In the genomic region with DNA sequence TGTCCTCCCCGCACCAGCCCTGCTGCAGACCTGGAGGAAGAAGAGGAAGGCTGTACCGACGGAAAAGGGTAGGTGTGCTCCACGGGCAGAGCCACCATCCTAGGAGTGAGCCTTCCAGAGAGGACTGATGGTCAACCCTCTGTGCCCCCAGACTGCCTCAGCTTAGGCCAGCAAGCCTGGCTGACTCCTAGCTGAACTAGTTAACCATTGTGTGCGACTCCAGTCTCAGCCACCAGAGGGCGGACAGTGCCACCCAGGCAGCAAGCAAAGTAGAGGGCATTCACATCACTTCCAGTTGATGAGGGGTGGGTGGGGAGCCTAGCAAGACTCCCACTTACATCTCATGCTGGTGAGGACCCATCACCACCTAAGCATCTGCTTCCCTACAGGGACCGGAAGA, we compare ENCODE assay signal across 9 mouse cellular contexts. TPM values are rescaled to one million over a fixed set of nuclear protein-coding genes. Genes with fewer than 3 reads are reported as not detected.
DNase-seq lines count a peak whose midpoint lies in the region; ATAC-seq and TF ChIP-seq lines count a peak whose summit lies in the region.
"Had no signal": no experiment of that assay in that cellular context is flagged by ENCODE, and none has a peak within 500 bp of the region (broad histone marks: within the 10 kb centered on the region; RNA-seq: fewer than 3 reads in every experiment).

No protein-coding gene starts in this region.

- H3K9ac ChIP-seq in hindbrain, embryonic 11.5 days (ENCODE audit: low read depth, low read length), result no peak overlapping the region
- no peak overlapping the region for H3K9ac ChIP-seq in hindbrain, embryonic 12.5 days

- ATAC-seq in hindbrain, embryonic 11.5 days (ENCODE audit: low FRiP score), result no peak
- ATAC-seq in hindbrain, embryonic 12.5 days (ENCODE audit: low FRiP score), result no peak
- ATAC-seq in CD4-positive, CD25-positive, alpha-beta regulatory T cell, adult 4 months, result peak; percentile 90
- peak; percentile 62 for ATAC-seq in monocyte, adult 5-6 weeks (replicated peaks; ENCODE audit: insufficient number of reproducible peaks, low FRiP score, low TSS enrichment, poor library complexity, severe bottlenecking)

- no peak overlapping the region for H3K4me2 ChIP-seq in hindbrain, embryonic 11.5 days (replicated peaks; ENCODE audit: low read depth, low read length)
- H3K4me2 ChIP-seq in hindbrain, embryonic 12.5 days (replicated peaks), result no peak overlapping the region

- TF ChIP-seq CTCF in embryonic fibroblast, embryonic 13.5 days (IDR thresholded peaks at IDR 0.05; ENCODE audit: borderline replicate concordance, insufficient read depth, low read length), result peak; percentile 94

- TF ChIP-seq POLR2A in embryonic fibroblast, embryonic 13.5 days (IDR thresholded peaks at IDR 0.05; ENCODE audit: low read depth, low read length), result no peak

- H3K27ac ChIP-seq in hindbrain, embryonic 11.5 days (ENCODE audit: low read depth, low read length), result no peak overlapping the region
- no peak overlapping the region for H3K27ac ChIP-seq in hindbrain, embryonic 12.5 days
- H3K27ac ChIP-seq in embryonic fibroblast, embryonic 13.5 days (ENCODE audit: insufficient read depth, low read length), result no peak overlapping the region

- WGBS in hindbrain, embryonic 11.5 days, result 29% methylated on average over 7 of the region's 7 CpGs
- 39% methylated on average over 7 of the region's 7 CpGs for WGBS in hindbrain, embryonic 12.5 days

- H3K36me3 ChIP-seq in hindbrain, embryonic 11.5 days (ENCODE audit: control insufficient read depth, insufficient read depth, low read length), result no peaks in the 10 kb centered on the region
- peaks cover 22% of the 10 kb centered on the region for H3K36me3 ChIP-seq in hindbrain, embryonic 12.5 days

- no peaks in the 10 kb centered on the region for H3K9me3 ChIP-seq in hindbrain, embryonic 11.5 days (ENCODE audit: control insufficient read depth, low read length)
- H3K9me3 ChIP-seq in hindbrain, embryonic 12.5 days (replicated peaks), result no peaks in the 10 kb centered on the region

- DNase-seq in hindbrain, embryonic 11.5 days (ENCODE audit: low spot score), result peak; percentile 85
- peak; percentile 84 for DNase-seq in adrenal gland, postnatal 10 days
- DNase-seq in layer of hippocampus, postnatal 25 days (ENCODE audit: extremely low spot score in 1 of 2, low spot score in 1 of 2), result peak; percentile 70 to 87
- peak; percentile 77 for DNase-seq in thymus, postnatal 0 days (ENCODE audit: low spot score)

- no peaks in the 10 kb centered on the region; the same call in 1 of the 2 replicates for H3K27me3 ChIP-seq in hindbrain, embryonic 11.5 days (ENCODE audit: control insufficient read depth, insufficient read depth, low read length)
- H3K27me3 ChIP-seq in hindbrain, embryonic 12.5 days, result peaks cover 6% of the 10 kb centered on the region; the same call in 1 of the 2 replicates

- peaks cover 10% of the 10 kb centered on the region; the same call in 1 of the 2 replicates for H3K4me1 ChIP-seq in hindbrain, embryonic 11.5 days (replicated peaks; ENCODE audit: control insufficient read depth, insufficient read depth, low read length)
- H3K4me1 ChIP-seq in hindbrain, embryonic 12.5 days, result peaks cover 20% of the 10 kb centered on the region
- peaks cover 3% of the 10 kb centered on the region; the same call in 1 of the 2 replicates for H3K4me1 ChIP-seq in embryonic fibroblast, embryonic 13.5 days (ENCODE audit: control insufficient read depth, insufficient read depth, low read length)

- no peak overlapping the region for H3K4me3 ChIP-seq in hindbrain, embryonic 11.5 days (ENCODE audit: low read depth, low read length)
- no peak overlapping the region for H3K4me3 ChIP-seq in hindbrain, embryonic 12.5 days
- no peak overlapping the region for H3K4me3 ChIP-seq in embryonic fibroblast, embryonic 13.5 days (ENCODE audit: insufficient read depth, low read length)

RNA-seq across cellular contexts. Expression of a gene that starts 12.7 kb away (rescaled TPM):
- 0.18 and 0.28 TPM in 2 replicates for polyA plus RNA-seq in hindbrain, embryonic 11.5 days (2014; fragmentation: Nextera tagmentation; extraction: Ambion mirVana)
- polyA plus RNA-seq in hindbrain, embryonic 12.5 days (2016; fragmentation: Nextera tagmentation; extraction: Ambion mirVana), result 0.59 and 0.74 TPM in 2 replicates
- polyA plus RNA-seq in CD4-positive, CD25-positive, alpha-beta regulatory T cell, adult 4 months (2017; shearing (Covaris generic)), result 100 to 1,000 TPM; 125 to 170 TPM
- 1 to 10 TPM; 1.9 to 4.3 TPM for total RNA-seq in adrenal gland, postnatal 10 days (2021)
- 1.9 TPM in 1 of 2 replicates, not detected in the other for polyA plus RNA-seq in embryonic fibroblast, embryonic 13.5 days (2011; ENCODE audit: insufficient read length, low read depth, missing spikeins)
- total RNA-seq in layer of hippocampus, postnatal 25 days (2021), result 10 to 100 TPM; 26.4 to 42.6 TPM
- total RNA-seq in monocyte, adult 5-6 weeks (2017), result 1.3 to 4.7 TPM in 2 of 3 replicates, not detected in the other
- 37.7 and 44.1 TPM in 2 replicates for polyA plus RNA-seq in thymus, postnatal 0 days (2015; fragmentation: Nextera tagmentation; extraction: Ambion mirVana)

RNA-seq across cellular contexts. Expression of a gene that starts 30.7 kb away (rescaled TPM):
- polyA plus RNA-seq in hindbrain, embryonic 11.5 days (2014; fragmentation: Nextera tagmentation; extraction: Ambion mirVana), result 4.0 and 4.6 TPM in 2 replicates
- polyA plus RNA-seq in hindbrain, embryonic 12.5 days (2016; fragmentation: Nextera tagmentation; extraction: Ambion mirVana), result 11.7 and 12.0 TPM in 2 replicates
- polyA plus RNA-seq in CD4-positive, CD25-positive, alpha-beta regulatory T cell, adult 4 months (2017; shearing (Covaris generic)), result 1 to 10 TPM; 1.7 to 2.4 TPM
- 10 to 100 TPM; 17.1 to 20.1 TPM for total RNA-seq in adrenal gland, postnatal 10 days (2021)
- 5.1 and 8.8 TPM in 2 replicates for polyA plus RNA-seq in embryonic fibroblast, embryonic 13.5 days (2011; ENCODE audit: insufficient read length, low read depth, missing spikeins)
- 100 to 1,000 TPM; 128 to 173 TPM for total RNA-seq in layer of hippocampus, postnatal 25 days (2021)
- 2.5 to 8.2 TPM (median 5.6 TPM) in 3 replicates for total RNA-seq in monocyte, adult 5-6 weeks (2017)
- 3.4 and 3.9 TPM in 2 replicates for polyA plus RNA-seq in thymus, postnatal 0 days (2015; fragmentation: Nextera tagmentation; extraction: Ambion mirVana)

RNA-seq across cellular contexts. Expression of a gene that starts 49.1 kb away (rescaled TPM):
- polyA plus RNA-seq in hindbrain, embryonic 11.5 days (2014; fragmentation: Nextera tagmentation; extraction: Ambion mirVana), result 1.4 and 2.0 TPM in 2 replicates
- polyA plus RNA-seq in hindbrain, embryonic 12.5 days (2016; fragmentation: Nextera tagmentation; extraction: Ambion mirVana), result 0.82 and 2.3 TPM in 2 replicates
- polyA plus RNA-seq in CD4-positive, CD25-positive, alpha-beta regulatory T cell, adult 4 months (2017; shearing (Covaris generic)), result 1 to 10 TPM; 9.5 to 9.9 TPM
- 1 to 10 TPM; 1.2 to 1.3 TPM for total RNA-seq in adrenal gland, postnatal 10 days (2021)
- 0.56 and 0.68 TPM in 2 replicates for polyA plus RNA-seq in embryonic fibroblast, embryonic 13.5 days (2011; ENCODE audit: insufficient read length, low read depth, missing spikeins)
- total RNA-seq in layer of hippocampus, postnatal 25 days (2021), result 1 to 10 TPM; 1.3 to 1.4 TPM
- 0.53 to 2.0 TPM (median 0.78 TPM) in 3 replicates for total RNA-seq in monocyte, adult 5-6 weeks (2017)
- 3.2 and 3.6 TPM in 2 replicates for polyA plus RNA-seq in thymus, postnatal 0 days (2015; fragmentation: Nextera tagmentation; extraction: Ambion mirVana)

RNA-seq across cellular contexts. Expression of a gene that starts 55.6 kb away (rescaled TPM):
- polyA plus RNA-seq in hindbrain, embryonic 11.5 days (2014; fragmentation: Nextera tagmentation; extraction: Ambion mirVana), result 2.7 and 4.3 TPM in 2 replicates
- polyA plus RNA-seq in hindbrain, embryonic 12.5 days (2016; fragmentation: Nextera tagmentation; extraction: Ambion mirVana), result 2.4 and 2.9 TPM in 2 replicates
- not detected for polyA plus RNA-seq in CD4-positive, CD25-positive, alpha-beta regulatory T cell, adult 4 months (2017; shearing (Covaris generic))
- not detected for total RNA-seq in adrenal gland, postnatal 10 days (2021)
- not detected in 2 replicates for polyA plus RNA-seq in embryonic fibroblast, embryonic 13.5 days (2011; ENCODE audit: insufficient read length, low read depth, missing spikeins)
- not detected for total RNA-seq in layer of hippocampus, postnatal 25 days (2021)
- not detected in 3 replicates for total RNA-seq in monocyte, adult 5-6 weeks (2017)
- 0.21 TPM in 1 of 2 replicates, not detected in the other for polyA plus RNA-seq in thymus, postnatal 0 days (2015; fragmentation: Nextera tagmentation; extraction: Ambion mirVana)
- total RNA-seq: left cerebral cortex, postnatal 10 days had no signal

Comparison
In these comparisons a context has a peak if more than half of its experiments do, and no peak if none do; other contexts are left out.
1. ATAC-seq: peak in CD4-positive, CD25-positive, alpha-beta regulatory T cell, adult 4 months (single experiment) and monocyte, adult 5-6 weeks (single experiment); none in hindbrain, embryonic 11.5 days (single experiment) and hindbrain, embryonic 12.5 days (single experiment).
2. RNA of a gene that starts 12.7 kb away (polyA plus RNA-seq): 125 to 170 TPM in CD4-positive, CD25-positive, alpha-beta regulatory T cell, adult 4 months and 37.7 to 44.1 TPM in thymus, postnatal 0 days; 1.9 TPM in embryonic fibroblast, embryonic 13.5 days, 0.59 to 0.74 TPM in hindbrain, embryonic 12.5 days and 0.18 to 0.28 TPM in hindbrain, embryonic 11.5 days; every median in the first group is over 10 times any median in the second.
3. Peak in every context shown above with its lines, with median percentiles within 50 percentile points of each other: DNase-seq.